Mouse (Mus musculus) gastrocnemius, postnatal 36 days (tissue): Measurements from ENCODE around the gene Tle1. TPM values are rescaled to one million over a fixed set of nuclear protein-coding genes. Genes with fewer than 3 reads are reported as not detected.

Experiments used
- DNase-seq, 2 experiments: peaks; one replicate each; pipeline ENCODE4 v3.0.0; 2022
- intact Hi-C: fragments of 180-260 bp; cut with DNase I; formaldehyde crosslinking; loops from one replicate; pipeline ENCODE4 v1.15.1; 2025
- total RNA-seq, 2 experiments: library from RNA; stranded (reverse); gene quantifications; 2 replicates each; pipeline ENCODE4 v1.2.3; 2021

The Tle1 gene
- total RNA-seq, 2 experiments from 2014 or later = 15.0 to 17.9 TPM

DNA sequence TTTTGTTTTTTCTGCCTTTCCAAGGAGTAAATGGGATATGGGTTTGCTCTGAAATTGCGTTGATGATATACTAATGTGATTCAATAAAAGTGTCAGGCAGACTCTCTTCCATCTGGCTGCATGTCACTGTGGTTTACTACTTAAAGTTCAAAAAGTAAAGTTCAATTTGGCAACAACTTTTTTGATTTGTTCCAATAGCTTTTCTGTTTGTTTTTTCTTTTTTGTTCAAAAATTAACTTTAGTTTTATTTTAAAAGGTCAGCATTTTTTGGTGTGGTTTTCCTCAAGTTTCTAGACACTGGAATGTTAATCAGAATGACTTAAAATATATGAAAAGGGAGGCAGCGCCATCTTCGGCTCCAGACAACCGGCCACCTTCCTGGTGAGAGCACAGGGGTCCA is 112.9 kb downstream of the Tle1 start:
- intact Hi-C loops = no loop called here
- DNase-seq = no peak

DNA sequence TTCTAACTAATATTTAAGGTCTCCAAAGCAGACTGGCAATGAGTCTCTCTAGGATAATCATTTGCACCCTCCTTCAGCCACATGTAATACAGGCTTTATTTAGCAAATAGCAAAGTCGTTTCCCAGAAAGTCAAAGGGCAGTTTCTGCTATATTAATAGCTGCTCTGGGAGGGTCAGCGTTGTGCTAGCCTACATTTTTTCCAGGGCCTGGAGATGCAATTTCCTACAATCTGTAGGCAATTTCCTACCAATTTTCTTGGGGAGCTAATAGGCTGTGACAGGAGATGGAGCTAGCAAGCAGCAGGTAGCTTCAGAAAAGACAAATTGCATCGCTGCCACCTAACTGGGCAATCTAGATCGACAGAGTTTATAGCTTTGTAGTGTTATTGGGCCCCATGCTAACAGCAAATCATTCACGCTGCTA is 131.6 kb downstream of the Tle1 start:
- DNase-seq = no peak

GRCm38 (mm10) chr4:72067937-72068336 is 132.8 kb downstream of the Tle1 start:
- peak in 1 of 2 experiments; percentile 4 for DNase-seq
- intact Hi-C loops = loop anchor here (10.0 kb wide), 1 partner anchor 127 kb away; no protein-coding TSS in a partner anchor

More for the DNA sequence above, 131.6 kb downstream of the Tle1 start:
- intact Hi-C loops = loop anchor here (10.0 kb wide), 1 partner anchor 126 kb away; no protein-coding TSS in a partner anchor
